Mouse (Mus musculus) erythroblast, adult 5-6 weeks (primary cell): Measurements from ENCODE around the gene Mettl23. TPM values are rescaled to one million over a fixed set of nuclear protein-coding genes. Genes with fewer than 3 reads are reported as not detected.
"Not testable (repeated sequence)": the region's sequence is repeated elsewhere in the genome, so short reads cannot be mapped to it uniquely, and the experiment has no call there.

Source experiments
- ATAC-seq: replicated peaks from 2 replicates; pipeline ENCODE4 v1.8.0; 2016; ENCODE audit warnings: moderate number of reproducible peaks, mild to moderate bottlenecking, moderate TSS enrichment, inconsistent platforms; ENCODE audit not compliant: poor library complexity, low FRiP score, severe bottlenecking
- total RNA-seq, 2 experiments: library from RNA; stranded (forward) in 1 of 2; stranded (reverse) in 1 of 2; fragments of 150-400 nt in 1 of 2; fragments of 200-764, 138-1000 nt in 1 of 2; gene quantifications; 2 replicates each; pipeline versions ENCODE4 v1.2.3 to v1.2.4; 2015 to 2017; ENCODE audit warnings: low replicate concordance in 2 of 2

Mettl23 gene
- total RNA-seq, 2 experiments from 2014 or later: 5.4 to 11.3 TPM

- ATAC-seq: no peak
These were observed 26.1 kb downstream of the Mettl23 start for GRCm38 (mm10) chr11:116869223-116869622.

GRCm38 (mm10) chr11:116869641-116870040 is 26.6 kb downstream of the Mettl23 start:
- ATAC-seq: no peak

- no peak for ATAC-seq
These were observed 28.5 kb downstream of the Mettl23 start for GRCm38 (mm10) chr11:116871538-116871937.

GRCm38 (mm10) chr11:116873987-116874386 is 30.9 kb downstream of the Mettl23 start:
- ATAC-seq: no peak

- no peak for ATAC-seq
These were observed 35.4 kb downstream of the Mettl23 start for GRCm38 (mm10) chr11:116878454-116878853.

GRCm38 (mm10) chr11:116880839-116881238 is 37.8 kb downstream of the Mettl23 start:
- no peak for ATAC-seq

- no peak for ATAC-seq
These were observed 38.4 kb downstream of the Mettl23 start for GRCm38 (mm10) chr11:116881440-116881839.

- no peak for ATAC-seq
These were observed 39.4 kb downstream of the Mettl23 start for GRCm38 (mm10) chr11:116882446-116882845.

GRCm38 (mm10) chr11:116884061-116884460 is 41.0 kb downstream of the Mettl23 start:
- no peak for ATAC-seq

- ATAC-seq: peak; percentile 88
These were observed 42.4 kb downstream of the Mettl23 start for GRCm38 (mm10) chr11:116885275-116886151.

- ATAC-seq: no peak
These were observed 44.1 kb downstream of the Mettl23 start for GRCm38 (mm10) chr11:116887136-116887535.

GRCm38 (mm10) chr11:116893532-116894442 is 50.7 kb downstream of the Mettl23 start:
- no peak for ATAC-seq

- ATAC-seq: no peak
These were observed 52.3 kb downstream of the Mettl23 start for GRCm38 (mm10) chr11:116895402-116895801.

- no peak for ATAC-seq
These were observed 56.2 kb downstream of the Mettl23 start for GRCm38 (mm10) chr11:116899247-116899646.

GRCm38 (mm10) chr11:116902588-116902987 is 59.5 kb downstream of the Mettl23 start:
- not testable (repeated sequence) for ATAC-seq

Other genes with a start within 250 kb of the Mettl23 start
- gene Rhbdf2, start 216.3 kb upstream of the Mettl23 start, total RNA-seq (2015; ENCODE audit: low replicate concordance): 2.3 and 5.0 TPM in 2 replicates
- gene Rhbdf2, start 216.3 kb upstream of the Mettl23 start, total RNA-seq (2017; ENCODE audit: low replicate concordance): 2.8 and 3.2 TPM in 2 replicates
- not detected in 2 replicates for gene Prcd, start 189.7 kb upstream of the Mettl23 start, total RNA-seq (2015; ENCODE audit: low replicate concordance)
- gene Prcd, start 189.7 kb upstream of the Mettl23 start, total RNA-seq (2017; ENCODE audit: low replicate concordance): not detected in 2 replicates
- not detected in 2 replicates for gene Cygb, start 189.0 kb upstream of the Mettl23 start, total RNA-seq (2015; ENCODE audit: low replicate concordance)
- gene Cygb, start 189.0 kb upstream of the Mettl23 start, total RNA-seq (2017; ENCODE audit: low replicate concordance): not detected in 2 replicates
- not detected in 2 replicates for gene St6galnac1, start 67.8 kb upstream of the Mettl23 start, total RNA-seq (2015; ENCODE audit: low replicate concordance)
- gene St6galnac1, start 67.8 kb upstream of the Mettl23 start, total RNA-seq (2017; ENCODE audit: low replicate concordance): not detected in 2 replicates
- 4.2 TPM in 1 of 2 replicates, not detected in the other for gene Mxra7, start 15.2 kb upstream of the Mettl23 start, total RNA-seq (2015; ENCODE audit: low replicate concordance)
- gene Mxra7, start 15.2 kb upstream of the Mettl23 start, total RNA-seq (2017; ENCODE audit: low replicate concordance): not detected in 2 replicates
- gene Jmjd6, start 171 bp downstream of the Mettl23 start, total RNA-seq (2015; ENCODE audit: low replicate concordance): 12.5 and 24.2 TPM in 2 replicates
- 10.7 and 13.9 TPM in 2 replicates for gene Jmjd6, start 171 bp downstream of the Mettl23 start, total RNA-seq (2017; ENCODE audit: low replicate concordance)
- 9.2 and 35.0 TPM in 2 replicates for gene Mfsd11, start 9.2 kb downstream of the Mettl23 start, total RNA-seq (2015; ENCODE audit: low replicate concordance)
- 3.4 and 3.5 TPM in 2 replicates for gene Mfsd11, start 9.2 kb downstream of the Mettl23 start, total RNA-seq (2017; ENCODE audit: low replicate concordance)
- 308 and 417 TPM in 2 replicates for gene Srsf2, start 9.8 kb downstream of the Mettl23 start, total RNA-seq (2015; ENCODE audit: low replicate concordance)
- 97.0 and 120 TPM in 2 replicates for gene Srsf2, start 9.8 kb downstream of the Mettl23 start, total RNA-seq (2017; ENCODE audit: low replicate concordance)
- not detected in 2 replicates for gene Mgat5b, start 75.6 kb downstream of the Mettl23 start, total RNA-seq (2015; ENCODE audit: low replicate concordance)
- gene Mgat5b, start 75.6 kb downstream of the Mettl23 start, total RNA-seq (2017; ENCODE audit: low replicate concordance): not detected in 2 replicates